Mouse (Mus musculus) gastrocnemius, adult 18-20 months (tissue): Measurements from ENCODE around the gene Nol9. TPM values are rescaled to one million over a fixed set of nuclear protein-coding genes. Genes with fewer than 3 reads are reported as not detected.

Experiments
- DNase-seq: peaks from one replicate; pipeline ENCODE4 v3.0.0; 2021; ENCODE audit warnings: low spot score
- long read RNA-seq, 2 experiments: library from polyadenylated mRNA; stranded (forward); transcript quantifications; one replicate each; pipeline ENCODE4 v2.0.0; 2021
- total RNA-seq, 2 experiments: library from RNA; stranded (reverse); gene quantifications; 2 replicates each; pipeline ENCODE4 v1.2.3; 2021

Gene Nol9
- total RNA-seq = 1 to 10 TPM; 8.7 to 9.5 TPM
- long read RNA-seq, experiment 1, transcript Nol9-201 (12 exons, 3,722 nt) = major isoform, 25 of 28 reads
- long read RNA-seq, experiment 1, partial matches to known transcripts = 0 of 28 reads
- long read RNA-seq, experiment 1, other reads (novel, unspliced or antisense) = 2 of 28 reads
- long read RNA-seq, experiment 2, transcript Nol9-201 (12 exons, 3,722 nt) = major isoform, 23 of 27 reads
- long read RNA-seq, experiment 2, partial matches to known transcripts = 2 of 27 reads
- long read RNA-seq, experiment 2, other reads (novel, unspliced or antisense) = 2 of 27 reads

GRCm38 (mm10) chr4:152038985-152039830, at the start of gene Nol9:
Gene Nol9 (plus strand): TSS chr4:152039321.
- peak; percentile 93 for DNase-seq

GRCm38 (mm10) chr4:151992091-151992490, 47.0 kb upstream of the Nol9 start:
- DNase-seq = no peak

- DNase-seq = no peak
These were observed 46.1 kb upstream of the Nol9 start for GRCm38 (mm10) chr4:151993035-151993434.

GRCm38 (mm10) chr4:151994228-151995171, 44.6 kb upstream of the Nol9 start:
- no peak for DNase-seq

GRCm38 (mm10) chr4:151995371-151996172, 43.5 kb upstream of the Nol9 start:
- DNase-seq = no peak

GRCm38 (mm10) chr4:151996173-151996950, 42.8 kb upstream of the Nol9 start, which contains the start of gene Phf13:
Gene Phf13 (minus strand): TSS chr4:151996258.
- peak; percentile 99 for DNase-seq

- DNase-seq = no peak
These were observed 42.2 kb upstream of the Nol9 start for GRCm38 (mm10) chr4:151996951-151997222.

GRCm38 (mm10) chr4:151997701-151998100, 41.4 kb upstream of the Nol9 start:
- DNase-seq = no peak

- no peak for DNase-seq
These were observed 39.6 kb upstream of the Nol9 start for GRCm38 (mm10) chr4:151999481-151999880.

- peak; percentile 61 for DNase-seq
These were observed 38.2 kb upstream of the Nol9 start for GRCm38 (mm10) chr4:152000906-152001305.

- DNase-seq = no peak
These were observed 37.8 kb upstream of the Nol9 start for GRCm38 (mm10) chr4:152001335-152001734.

- DNase-seq = no peak
These were observed 37.1 kb upstream of the Nol9 start for GRCm38 (mm10) chr4:152002063-152002462.

GRCm38 (mm10) chr4:152006137-152006536, 33.0 kb upstream of the Nol9 start:
- DNase-seq = no peak

- no peak for DNase-seq
These were observed 32.3 kb upstream of the Nol9 start for GRCm38 (mm10) chr4:152006812-152007211.

GRCm38 (mm10) chr4:152007481-152008147, 31.5 kb upstream of the Nol9 start:
- no peak for DNase-seq

GRCm38 (mm10) chr4:152008148-152008500, 31.0 kb upstream of the Nol9 start:
- no peak for DNase-seq

- peak; percentile 96 for DNase-seq
These were observed 30.5 kb upstream of the Nol9 start, which contains the start of gene Klhl21 for GRCm38 (mm10) chr4:152008622-152009075. Gene Klhl21 (plus strand): TSS chr4:152008803.

GRCm38 (mm10) chr4:152009076-152010051, 29.8 kb upstream of the Nol9 start:
- DNase-seq = peak; percentile 74
